Mouse (Mus musculus) heart, embryonic 13.5 days (tissue): ENCODE measurements around the gene Psmb6. TPM values are rescaled to one million over a fixed set of nuclear protein-coding genes. Genes with fewer than 3 reads are reported as not detected.
"Not testable (repeated sequence)": the region's sequence is repeated elsewhere in the genome, so short reads cannot be mapped to it uniquely, and the experiment has no call there.

Experiments
- ATAC-seq: fragments of 200-750 bp; cut with Nextera tagmentation; 2 replicates; pipeline ENCODE4 v1.8.0; 2017; ENCODE audit warnings: moderate TSS enrichment; ENCODE audit not compliant: insufficient number of reproducible peaks, low FRiP score, low TSS enrichment; ENCODE audit errors: extremely low read depth
- H3K27ac ChIP-seq: fragments of 300-500 bp; sonication (generic); replicated peaks from 2 replicates; pipeline ENCODE4 v1.5.1; 2015; ENCODE audit warnings: moderate library complexity, mild to moderate bottlenecking, inconsistent platforms
- H3K27me3 ChIP-seq: fragments of 300-500 bp; sonication (generic); replicated peaks from 2 replicates; pipeline ENCODE4 v1.6.1; 2015; ENCODE audit warnings: mild to moderate bottlenecking, inconsistent platforms
- H3K36me3 ChIP-seq: fragments of 300-500 bp; sonication (generic); 2 replicates; pipeline ENCODE4 v1.6.1; 2015; ENCODE audit warnings: mild to moderate bottlenecking, inconsistent platforms
- H3K4me1 ChIP-seq: fragments of 300-500 bp; sonication (generic); 2 replicates; pipeline ENCODE4 v1.6.1; 2015; ENCODE audit warnings: inconsistent platforms
- H3K4me2 ChIP-seq: fragments of 300-500 bp; sonication (generic); 2 replicates; pipeline ENCODE4 v1.6.1; 2015; ENCODE audit warnings: inconsistent platforms, mild to moderate bottlenecking, moderate library complexity
- H3K4me3 ChIP-seq: fragments of 300-500 bp; sonication (generic); 2 replicates; pipeline ENCODE4 v1.5.1; 2015; ENCODE audit warnings: moderate library complexity, mild to moderate bottlenecking, inconsistent platforms
- H3K9ac ChIP-seq: fragments of 300-500 bp; sonication (generic); 2 replicates; pipeline ENCODE4 v1.6.1; 2015; ENCODE audit warnings: inconsistent platforms, mild to moderate bottlenecking, moderate library complexity
- H3K9me3 ChIP-seq: fragments of 300-500 bp; sonication (generic); 2 replicates; pipeline ENCODE4 v1.6.1; 2016; ENCODE audit warnings: inconsistent platforms
- WGBS: fragments of 180-500 bp; shearing (Covaris S2); methylation state at CpG from one replicate; pipeline ENCODE4 v1.1.7; 2015; ENCODE audit warnings: mixed read lengths; 5-methylcytosine and 5-hydroxymethylcytosine counted together
- polyA plus RNA-seq: library from polyadenylated mRNA; unstranded; fragments of >200 nt; fragmentation: Nextera tagmentation; extraction: Ambion mirVana; gene quantifications from 2 replicates; pipeline ENCODE4 v1.2.1, GENCODE M21; 2015

Gene Psmb6
- polyA plus RNA-seq, 1 experiment from 2014 or later = 636 TPM

- not testable (repeated sequence) for H3K27ac ChIP-seq, ATAC-seq, H3K9ac ChIP-seq, H3K4me2 ChIP-seq, H3K4me3 ChIP-seq, H3K9me3 ChIP-seq
- WGBS = 85% methylated on average over 8 of the region's 8 CpGs
- H3K36me3 ChIP-seq = peaks cover 24% of the 10 kb centered on the region
- 0 out of 2 replicates have a peak, but pooled peaks cover 12% of the 10 kb centered on the region for H3K27me3 ChIP-seq
- peaks cover 29% of the 10 kb centered on the region for H3K4me1 ChIP-seq
These were observed 1.7 kb upstream of the Psmb6 start for GRCm38 (mm10) chr11:70523306-70523989.

DNA sequence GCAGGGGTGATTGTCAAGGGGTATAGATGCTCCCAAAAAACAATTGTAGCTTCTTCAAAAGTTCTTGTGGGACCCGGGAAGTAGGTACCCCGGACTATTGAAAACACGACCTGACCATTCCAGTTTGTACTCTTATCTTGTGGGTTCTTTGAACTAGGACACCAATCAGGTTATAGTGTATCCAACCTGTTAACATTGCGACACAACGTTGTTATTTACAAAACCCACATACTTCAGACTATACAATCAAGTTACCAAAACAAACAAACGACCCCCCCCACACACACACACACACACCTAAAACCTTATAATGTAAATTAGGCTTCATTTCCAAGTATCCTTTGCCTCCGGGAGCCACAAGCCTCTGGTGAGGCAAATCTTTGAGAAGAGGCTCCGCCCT is 385 bp upstream of the Psmb6 start:
- Histone ChIP-seq H3K36me3 (peaks cover 34% of the 10 kb centered on the region), H3K27me3 (0 out of 2 replicates have a peak, but pooled peaks cover 2% of the 10 kb centered on the region), H3K9ac (peak overlapping the region; percentile 74), H3K9me3 (no peaks in the 10 kb centered on the region), H3K4me2 (peak overlapping the region; percentile 83), H3K27ac (no peak overlapping the region), H3K4me1 (peaks cover 25% of the 10 kb centered on the region), H3K4me3 (peak overlapping the region; percentile 65)
- ATAC-seq = no peak; the same call in 1 of the 2 replicates
- 3% methylated on average over 8 of the region's 8 CpGs for WGBS

DNA sequence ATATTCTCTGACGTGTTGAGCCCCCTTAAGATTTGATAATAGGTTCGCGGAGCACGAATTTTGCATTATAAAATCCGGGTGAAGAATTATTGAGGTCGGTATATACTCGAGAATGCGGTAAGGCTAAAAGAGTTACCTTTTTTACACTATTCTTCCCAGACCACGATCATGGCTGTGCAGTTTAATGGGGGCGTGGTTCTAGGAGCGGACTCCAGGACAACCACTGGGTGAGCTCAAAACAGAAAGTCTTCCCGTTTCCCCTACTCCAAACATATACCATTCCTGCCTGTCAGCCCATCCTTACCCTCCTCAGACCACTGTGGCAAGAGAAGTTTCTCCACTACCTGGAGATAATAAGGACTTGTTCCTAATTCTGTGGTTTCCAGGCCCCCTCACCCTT is 559 bp downstream of the Psmb6 start:
- Histone ChIP-seq H3K9me3 (no peaks in the 10 kb centered on the region), H3K4me1 (peaks cover 15% of the 10 kb centered on the region), H3K27me3 (no peaks in the 10 kb centered on the region), H3K9ac (peak overlapping the region; percentile 84), H3K27ac (no peak overlapping the region), H3K4me3 (peak overlapping the region; percentile 65), H3K4me2 (peak overlapping the region; percentile 83), H3K36me3 (peaks cover 35% of the 10 kb centered on the region)
- WGBS = 1% methylated on average over 12 of the region's 12 CpGs
- ATAC-seq = no peak; the same call in 1 of the 2 replicates

GRCm38 (mm10) chr11:70526211-70526610 is 1.0 kb downstream of the Psmb6 start:
- Histone ChIP-seq H3K9ac (peak overlapping the region; percentile 84), H3K4me1 (peaks cover 14% of the 10 kb centered on the region), H3K27ac (no peak overlapping the region), H3K36me3 (peaks cover 35% of the 10 kb centered on the region), H3K9me3 (no peaks in the 10 kb centered on the region), H3K27me3 (no peaks in the 10 kb centered on the region), H3K4me2 (peak overlapping the region; percentile 83), H3K4me3 (peak overlapping the region; percentile 65)
- no peak for ATAC-seq
- 83% methylated on average over 12 of the region's 12 CpGs for WGBS

DNA sequence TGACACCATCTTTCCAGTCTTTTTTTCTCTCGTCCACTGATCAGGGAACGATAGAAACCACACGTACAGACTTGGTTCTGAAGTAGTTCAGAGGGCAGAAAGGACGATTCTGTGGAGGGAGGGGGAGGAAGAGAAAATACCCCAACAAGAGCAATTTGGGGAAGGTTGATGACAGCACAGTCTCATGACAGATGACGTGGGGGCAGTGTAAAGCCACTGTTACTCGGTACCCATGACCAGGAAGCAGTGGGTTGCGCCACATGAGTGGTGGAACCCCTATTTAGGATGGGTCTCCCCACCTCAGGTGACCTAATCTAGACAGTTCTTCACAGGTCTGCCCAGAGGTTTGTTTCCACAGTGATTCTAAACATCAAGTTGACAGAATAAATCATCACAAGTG is 3.4 kb downstream of the Psmb6 start:
- Histone ChIP-seq H3K9ac (no peak overlapping the region), H3K4me3 (no peak overlapping the region), H3K36me3 (peaks cover 35% of the 10 kb centered on the region), H3K4me1 (peaks cover 14% of the 10 kb centered on the region), H3K4me2 (no peak overlapping the region), H3K27ac (no peak overlapping the region), H3K27me3 (no peaks in the 10 kb centered on the region), H3K9me3 (no peaks in the 10 kb centered on the region)
- 73% methylated on average over 7 of the region's 7 CpGs for WGBS
- no peak for ATAC-seq

DNA sequence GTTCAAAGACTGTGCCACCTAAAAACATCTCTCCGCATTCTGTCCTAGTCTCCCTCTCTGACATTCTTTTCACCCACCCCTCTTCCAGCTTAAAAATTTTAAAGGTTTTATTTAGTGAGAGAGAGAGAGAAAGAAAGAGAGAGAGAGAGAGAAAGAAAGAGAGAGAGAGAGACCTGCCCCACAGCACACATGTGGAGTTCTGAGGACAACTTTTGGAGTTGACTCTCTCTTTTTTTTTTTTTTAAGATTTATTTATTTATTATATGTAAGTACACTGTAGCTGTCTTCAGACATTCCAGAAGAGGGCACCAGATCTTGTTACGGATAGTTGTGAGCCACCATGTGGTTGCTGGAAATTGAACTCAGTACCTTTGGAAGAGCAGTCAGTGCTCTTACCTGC is 5.9 kb downstream of the Psmb6 start:
- not testable (repeated sequence) for H3K4me3 ChIP-seq, H3K27ac ChIP-seq, H3K4me2 ChIP-seq, H3K9me3 ChIP-seq, H3K27me3 ChIP-seq, H3K9ac ChIP-seq, ATAC-seq, H3K4me1 ChIP-seq
- peaks cover 35% of the 10 kb centered on the region for H3K36me3 ChIP-seq
- 78% methylated on average over 2 of the region's 2 CpGs for WGBS

GRCm38 (mm10) chr11:70532839-70533238 is 7.7 kb downstream of the Psmb6 start, which contains the start of gene Gm40193:
Gene Gm40193, minus strand, starts transcription at chr11:70532939.
- Histone ChIP-seq H3K9me3 (no peaks in the 10 kb centered on the region), H3K27me3 (no peaks in the 10 kb centered on the region), H3K4me2 (no peak within 1 kb of the TSS), H3K4me1 (no peaks in the 10 kb centered on the region), H3K27ac (no peak within 1 kb of the TSS), H3K9ac (no peak within 1 kb of the TSS), H3K4me3 (no peak within 1 kb of the TSS), H3K36me3 (peaks cover 17% of the 10 kb centered on the region)
- WGBS = 72% methylated on average over 6 of the region's 6 CpGs
- no peak for ATAC-seq

DNA sequence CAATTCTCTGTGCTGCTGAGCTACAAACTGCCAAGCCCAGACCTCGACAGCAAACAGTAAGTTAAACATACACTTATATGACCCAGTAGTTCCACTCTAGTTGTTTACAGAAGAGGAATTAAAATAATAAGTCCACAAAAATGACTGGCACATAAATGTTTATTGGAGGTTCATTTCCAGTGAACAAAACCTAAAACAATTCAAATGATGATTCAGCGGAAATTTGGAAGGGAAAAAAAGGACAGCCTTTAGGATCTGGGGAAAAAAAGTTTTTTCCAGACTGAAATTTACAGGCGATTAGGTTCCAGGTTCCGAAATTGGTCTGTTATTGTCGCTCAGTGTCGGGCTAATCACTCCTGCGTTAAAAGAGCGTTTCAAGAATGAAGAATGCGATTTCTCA is 14.3 kb downstream of the Psmb6 start:
- H3K4me2 ChIP-seq = peak overlapping the region; percentile 75
- H3K4me3 ChIP-seq = peak overlapping the region; percentile 74
- H3K27ac ChIP-seq = 0 out of 2 replicates have a peak overlapping the region, but pooled peaks have one; percentile 66
- H3K36me3 ChIP-seq = peaks cover 11% of the 10 kb centered on the region
- H3K4me1 ChIP-seq = peaks cover 29% of the 10 kb centered on the region
- peak overlapping the region; percentile 89 for H3K9ac ChIP-seq
- WGBS = 20% methylated on average over 9 of the region's 9 CpGs
- no peak for ATAC-seq
- H3K9me3 ChIP-seq = no peaks in the 10 kb centered on the region
- no peaks in the 10 kb centered on the region; the same call in 1 of the 2 replicates for H3K27me3 ChIP-seq

DNA sequence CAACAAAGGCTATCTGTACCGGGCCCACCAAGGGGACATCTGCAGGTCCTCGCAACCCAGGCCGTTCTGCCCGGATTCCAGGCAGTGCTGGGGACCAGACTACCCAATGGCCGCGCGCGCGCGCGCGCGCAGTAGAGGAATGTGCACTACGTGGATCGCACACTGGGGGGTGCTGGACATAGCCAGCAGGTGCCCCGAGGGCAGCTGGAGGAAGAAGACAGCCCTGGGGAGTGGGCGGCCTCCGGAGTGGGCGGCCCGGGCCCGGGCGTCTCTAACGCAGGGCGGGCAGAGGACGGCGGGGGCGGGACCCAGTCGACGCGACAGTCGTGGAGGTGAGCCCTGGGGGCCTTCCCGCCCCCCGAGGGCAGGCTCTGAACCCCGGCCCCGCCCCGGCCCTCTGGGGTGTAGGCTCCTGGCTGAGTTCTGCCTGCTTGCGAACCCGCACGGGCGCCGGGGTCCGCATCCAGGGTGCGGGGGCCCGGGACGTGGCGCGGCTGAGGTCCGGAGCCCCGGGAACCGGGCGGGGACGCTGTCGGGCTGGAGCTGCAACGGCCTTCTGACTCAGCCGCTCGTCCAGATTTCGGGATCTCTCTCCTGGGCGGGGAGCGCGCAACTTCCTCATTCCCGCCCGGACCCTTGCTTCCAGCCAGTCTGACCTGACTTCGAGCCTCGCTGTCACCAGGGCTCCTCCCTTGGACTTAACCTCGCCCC is 14.9 kb downstream of the Psmb6 start, which contains the start of gene Pld2:
TSS of gene Pld2 (plus strand) at position 188 of the 711 bp plus-strand sequence.
- ATAC-seq = peak; percentile 83
- Histone ChIP-seq H3K36me3 (peaks cover 17% of the 10 kb centered on the region), H3K4me2 (peak within 1 kb of the TSS; percentile 75), H3K27me3 (no peaks in the 10 kb centered on the region; the same call in 1 of the 2 replicates), H3K4me1 (peaks cover 35% of the 10 kb centered on the region), H3K9ac (peak within 1 kb of the TSS; percentile 89), H3K4me3 (peak within 1 kb of the TSS; percentile 74), H3K9me3 (no peaks in the 10 kb centered on the region), H3K27ac (peak within 1 kb of the TSS; percentile 66)
- WGBS = under 1% methylated on average over 64 of the region's 65 CpGs

DNA sequence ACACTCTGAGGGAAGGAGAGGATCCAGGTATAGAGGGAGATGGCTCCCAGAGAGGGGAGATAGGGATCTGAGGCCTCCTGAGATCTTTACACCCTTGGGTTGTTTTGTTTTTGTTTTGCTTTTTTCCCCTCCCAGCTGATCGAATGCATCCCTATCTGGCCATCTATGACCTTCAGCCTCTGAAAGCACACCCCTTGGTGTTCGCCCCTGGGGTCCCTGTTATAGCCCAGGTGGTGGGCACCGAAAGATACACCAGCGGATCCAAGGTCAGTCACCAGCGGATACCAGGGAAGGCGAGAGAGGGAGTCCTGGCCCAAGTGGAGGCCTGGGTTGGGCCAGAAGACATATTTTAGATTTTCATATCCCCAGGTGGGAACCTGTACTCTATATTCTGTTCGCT is 15.8 kb downstream of the Psmb6 start:
- peak overlapping the region; percentile 74 for H3K4me3 ChIP-seq
- 78% methylated on average over 7 of the region's 7 CpGs for WGBS
- peaks cover 36% of the 10 kb centered on the region for H3K4me1 ChIP-seq
- no peak for ATAC-seq
- H3K27ac ChIP-seq = no peak overlapping the region; the same call in 1 of the 2 replicates
- peak overlapping the region; percentile 75 for H3K4me2 ChIP-seq
- no peaks in the 10 kb centered on the region for H3K9me3 ChIP-seq
- peak overlapping the region; percentile 89 for H3K9ac ChIP-seq
- peaks cover 24% of the 10 kb centered on the region for H3K36me3 ChIP-seq
- H3K27me3 ChIP-seq = no peaks in the 10 kb centered on the region; the same call in 1 of the 2 replicates

DNA sequence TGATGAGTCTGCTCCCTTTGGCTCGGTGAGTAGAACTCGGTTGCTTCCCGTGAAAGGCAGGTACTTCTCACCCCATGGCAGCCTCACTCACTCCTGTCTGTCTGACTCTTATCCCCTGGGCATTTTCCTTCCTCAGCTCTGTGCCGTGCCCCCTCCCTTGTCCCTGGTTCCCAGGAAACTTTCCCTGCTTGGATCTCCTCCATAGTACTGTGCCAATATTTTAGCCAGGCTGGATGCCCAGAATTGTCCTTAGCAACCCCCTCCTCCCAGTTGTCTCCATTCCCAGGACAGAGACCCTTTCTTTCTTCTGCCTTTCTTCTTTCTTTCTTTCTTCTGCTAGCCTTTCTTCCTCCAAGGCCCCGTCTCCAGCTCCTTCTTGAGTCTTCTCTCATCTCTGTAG is 16.2 kb downstream of the Psmb6 start:
- ATAC-seq = no peak
- Histone ChIP-seq H3K9ac (peak overlapping the region; percentile 89; the same call in 1 of the 2 replicates), H3K4me1 (peaks cover 36% of the 10 kb centered on the region), H3K9me3 (no peaks in the 10 kb centered on the region), H3K27me3 (no peaks in the 10 kb centered on the region; the same call in 1 of the 2 replicates), H3K27ac (no peak overlapping the region), H3K4me3 (peak overlapping the region; percentile 74; the same call in 1 of the 2 replicates), H3K4me2 (peak overlapping the region; percentile 75), H3K36me3 (peaks cover 29% of the 10 kb centered on the region)
- 78% methylated on average over 5 of the region's 5 CpGs for WGBS
